Mouse (Mus musculus): Measurements from ENCODE around the gene Gm7849. TPM values are rescaled to one million over a fixed set of nuclear protein-coding genes. Genes with fewer than 3 reads are reported as not detected.

The Gm7849 gene
- not detected in 4 replicates for total RNA-seq (2023)

DNA sequence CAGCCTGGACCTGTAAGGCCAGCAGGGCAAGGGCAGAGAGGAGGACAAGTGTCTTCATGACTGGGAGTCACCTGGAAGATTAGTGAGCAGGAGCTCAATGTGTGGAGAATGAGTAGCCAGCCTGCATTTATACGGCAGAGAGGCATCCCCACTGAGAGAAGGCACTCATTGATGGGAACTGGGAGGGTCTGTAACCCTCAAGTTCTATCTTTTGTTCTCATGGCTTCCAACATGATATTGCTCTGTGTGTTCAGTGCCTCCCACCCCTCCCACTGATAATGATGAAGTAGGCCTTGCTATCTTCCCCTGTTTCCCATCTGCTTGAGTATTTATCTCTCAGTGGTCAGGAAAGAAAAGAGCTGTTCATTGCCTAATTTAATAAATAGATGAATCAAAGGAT, at the start of gene Gm7849:
TSS of gene Gm7849 (minus strand) at position 101 of the 400 bp plus-strand sequence.

GRCm38 (mm10) chr8:21427111-21427510, 29.2 kb downstream of the Gm7849 start, which contains the start of gene Defa36:
TSS of gene Defa36 (plus strand) at chr8:21427411.

Other genes with a start within 250 kb of the Gm7849 start
- gene Gm15292, start 206.8 kb downstream of the Gm7849 start, total RNA-seq (2023) = not detected in 4 replicates
- gene Defa27, start 141.0 kb downstream of the Gm7849 start, total RNA-seq (2023) = not detected in 4 replicates
- gene Defa29, start 129.5 kb downstream of the Gm7849 start, total RNA-seq (2023) = not detected in 4 replicates
- not detected in 4 replicates for gene Defa2, start 78.0 kb downstream of the Gm7849 start, total RNA-seq (2023)
- not detected in 4 replicates for gene Defa33, start 64.7 kb downstream of the Gm7849 start, total RNA-seq (2023)
- not detected in 4 replicates for gene Defa36, start 29.1 kb downstream of the Gm7849 start, total RNA-seq (2023)
- not detected in 4 replicates for gene Defa20, start 52.7 kb upstream of the Gm7849 start, total RNA-seq (2023)
- not detected in 4 replicates for gene Defa32, start 72.5 kb upstream of the Gm7849 start, total RNA-seq (2023)
- not detected in 4 replicates for gene Defa37, start 108.8 kb upstream of the Gm7849 start, total RNA-seq (2023)
- not detected in 4 replicates for gene Defa28, start 126.4 kb upstream of the Gm7849 start, total RNA-seq (2023)
- gene Gm7861, start 137.9 kb upstream of the Gm7849 start, total RNA-seq (2023) = not detected in 4 replicates
- not detected in 4 replicates for gene Defa26, start 161.6 kb upstream of the Gm7849 start, total RNA-seq (2023)
- not detected in 4 replicates for gene Defa17, start 199.2 kb upstream of the Gm7849 start, total RNA-seq (2023)
- gene Defa34, start 209.2 kb upstream of the Gm7849 start, total RNA-seq (2023) = not detected in 4 replicates
- not detected in 4 replicates for gene AY761184, start 247.1 kb upstream of the Gm7849 start, total RNA-seq (2023)